Mouse (Mus musculus) lung, embryonic 15.5 days (tissue): ENCODE data around the gene Morn1. TPM values are rescaled to one million over a fixed set of nuclear protein-coding genes. Genes with fewer than 3 reads are reported as not detected.

Experiments
- ATAC-seq: fragments of 200-750 bp; cut with Nextera tagmentation; 2 replicates; pipeline ENCODE4 v1.8.0; 2017; ENCODE audit warnings: moderate number of reproducible peaks, borderline replicate concordance; ENCODE audit not compliant: low FRiP score, low TSS enrichment; ENCODE audit errors: extremely low read depth
- H3K27ac ChIP-seq: fragments of 300-500 bp; sonication (generic); 2 replicates; pipeline ENCODE4 v1.5.1; 2015; ENCODE audit warnings: moderate library complexity, mild to moderate bottlenecking, inconsistent platforms
- H3K27me3 ChIP-seq: fragments of 300-500 bp; sonication (generic); 2 replicates; pipeline ENCODE4 v1.6.1; 2015; ENCODE audit warnings: inconsistent platforms
- H3K36me3 ChIP-seq: fragments of 300-500 bp; sonication (generic); 2 replicates; pipeline ENCODE4 v1.6.1; 2015; ENCODE audit warnings: inconsistent platforms
- H3K4me1 ChIP-seq: fragments of 300-500 bp; sonication (generic); 2 replicates; pipeline ENCODE4 v1.6.1; 2015; ENCODE audit warnings: inconsistent platforms
- H3K4me2 ChIP-seq: fragments of 300-500 bp; sonication (generic); 2 replicates; pipeline ENCODE4 v1.6.1; 2015; ENCODE audit warnings: inconsistent platforms, mild to moderate bottlenecking, moderate library complexity
- H3K4me3 ChIP-seq: fragments of 300-500 bp; sonication (generic); 2 replicates; pipeline ENCODE4 v1.5.1; 2015; ENCODE audit warnings: mild to moderate bottlenecking, inconsistent platforms
- H3K9ac ChIP-seq: fragments of 300-500 bp; sonication (generic); 2 replicates; pipeline ENCODE4 v1.6.1; 2015; ENCODE audit warnings: inconsistent platforms
- H3K9me3 ChIP-seq: fragments of 300-500 bp; sonication (generic); 2 replicates; pipeline ENCODE4 v1.6.1; 2016; ENCODE audit warnings: inconsistent platforms
- WGBS: fragments of 180-500 bp; shearing (Covaris S2); methylation state at CpG from one replicate; pipeline ENCODE4 v1.1.7; 2015; 5-methylcytosine and 5-hydroxymethylcytosine counted together
- polyA plus RNA-seq: library from polyadenylated mRNA; unstranded; fragments of >200 nt; fragmentation: Nextera tagmentation; extraction: Ambion mirVana; gene quantifications from 2 replicates; pipeline ENCODE4 v1.2.1, GENCODE M21; 2015

The Morn1 gene
- polyA plus RNA-seq, 1 experiment from 2014 or later, result 7.7 TPM

- peaks cover 47% of the 10 kb centered on the region for H3K4me1 ChIP-seq
- peak overlapping the region; percentile 93 for H3K27ac ChIP-seq
- H3K9me3 ChIP-seq, result no peaks in the 10 kb centered on the region
- H3K36me3 ChIP-seq, result no peaks in the 10 kb centered on the region
- peak; percentile 20; the same call in 1 of the 2 replicates for ATAC-seq
- no peak overlapping the region for H3K4me3 ChIP-seq
- no peak overlapping the region; the same call in 1 of the 2 replicates for H3K9ac ChIP-seq
- H3K27me3 ChIP-seq, result no peaks in the 10 kb centered on the region
- WGBS, result 61% methylated on average over 6 of the region's 6 CpGs
- peak overlapping the region; percentile 40 for H3K4me2 ChIP-seq
Measured at GRCm38 (mm10) chr4:155121915-155122443, 35.6 kb downstream of the Morn1 start.

DNA sequence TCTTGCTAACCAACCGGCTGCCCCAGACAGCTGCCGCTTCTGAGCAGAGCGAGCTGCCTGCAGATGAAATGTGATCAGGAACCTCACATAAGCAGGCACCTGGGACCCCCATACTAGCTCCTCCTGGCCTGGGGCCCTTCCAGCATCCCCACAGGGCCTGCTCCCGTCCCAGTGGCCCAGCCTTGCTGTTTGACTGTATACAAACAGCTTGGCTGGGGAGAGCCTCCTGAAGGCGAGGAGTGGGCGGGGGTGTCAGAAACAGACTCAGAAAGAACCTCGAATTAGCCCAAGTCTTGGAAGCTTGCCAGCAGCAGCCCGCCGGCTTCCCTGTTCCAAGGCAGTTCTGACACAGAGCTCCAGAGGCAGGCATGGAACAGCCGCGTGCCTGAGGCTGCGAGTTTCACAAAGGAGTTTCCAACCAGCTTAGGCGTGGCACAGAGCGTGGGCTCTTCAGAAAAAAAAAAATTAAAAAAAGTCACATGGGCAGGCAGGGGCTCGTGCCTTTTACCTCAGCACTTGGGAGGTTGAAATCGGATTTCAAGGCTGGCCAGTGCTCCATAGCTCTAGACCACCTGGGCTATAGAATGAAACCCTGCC is 36.2 kb downstream of the Morn1 start:
- peak; percentile 81 for ATAC-seq
- H3K4me2 ChIP-seq, result peak overlapping the region; percentile 40
- no peaks in the 10 kb centered on the region for H3K36me3 ChIP-seq
- peaks cover 53% of the 10 kb centered on the region for H3K4me1 ChIP-seq
- H3K27me3 ChIP-seq, result no peaks in the 10 kb centered on the region
- H3K4me3 ChIP-seq, result no peak overlapping the region
- no peak overlapping the region; the same call in none of the 2 replicates for H3K9ac ChIP-seq
- 9% methylated on average over 16 of the region's 16 CpGs for whole genome bisulfite sequencing
- H3K27ac ChIP-seq, result peak overlapping the region; percentile 93
- no peaks in the 10 kb centered on the region for H3K9me3 ChIP-seq

DNA sequence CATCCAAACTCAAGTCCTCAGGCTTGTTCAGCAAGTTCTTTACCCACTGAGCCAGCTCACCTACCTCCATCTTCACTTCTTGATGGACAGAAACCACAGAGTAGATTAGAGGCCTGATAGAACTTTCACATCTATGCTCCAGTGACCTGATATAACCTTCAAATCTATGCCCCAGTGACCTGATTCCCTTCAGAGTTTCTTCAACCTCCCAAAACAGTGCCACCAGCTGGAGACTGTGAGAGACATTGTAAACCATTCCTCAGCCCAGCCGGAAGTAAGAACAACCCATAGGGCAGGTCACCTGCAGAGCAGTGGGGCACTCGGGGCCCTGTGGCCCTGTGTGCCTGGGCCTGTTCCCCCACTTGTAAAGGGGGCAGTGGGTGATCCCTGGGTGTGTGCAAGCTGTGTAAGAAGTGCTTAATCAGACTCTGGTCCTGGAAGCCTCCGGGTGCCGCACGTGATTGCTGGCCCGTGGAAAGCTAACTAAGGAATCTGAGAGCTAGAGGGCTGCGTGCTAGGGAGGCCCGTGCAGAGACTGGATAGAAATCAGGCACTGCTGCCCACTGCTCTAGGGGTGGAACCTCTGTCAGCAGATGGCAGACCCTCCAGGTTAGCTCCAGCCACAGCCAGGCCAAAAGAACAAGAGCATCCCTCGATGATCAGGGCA is 37.6 kb downstream of the Morn1 start:
- Histone ChIP-seq H3K27ac (0 out of 2 replicates have a peak overlapping the region, but pooled peaks have one; percentile 93), H3K9me3 (no peaks in the 10 kb centered on the region), H3K4me1 (peaks cover 54% of the 10 kb centered on the region), H3K4me2 (no peak overlapping the region), H3K9ac (no peak overlapping the region), H3K27me3 (no peaks in the 10 kb centered on the region), H3K36me3 (no peaks in the 10 kb centered on the region), H3K4me3 (no peak overlapping the region)
- WGBS, result 72% methylated on average over 9 of the region's 9 CpGs
- ATAC-seq, result no peak

GRCm38 (mm10) chr4:155125310-155125709 is 38.9 kb downstream of the Morn1 start:
- Histone ChIP-seq H3K27ac (no peak overlapping the region), H3K36me3 (no peaks in the 10 kb centered on the region), H3K27me3 (no peaks in the 10 kb centered on the region), H3K9me3 (no peaks in the 10 kb centered on the region), H3K4me1 (peaks cover 65% of the 10 kb centered on the region), H3K4me3 (no peak overlapping the region), H3K9ac (no peak overlapping the region), H3K4me2 (no peak overlapping the region)
- ATAC-seq, result no peak
- 26% methylated on average over 7 of the region's 7 CpGs for WGBS

DNA sequence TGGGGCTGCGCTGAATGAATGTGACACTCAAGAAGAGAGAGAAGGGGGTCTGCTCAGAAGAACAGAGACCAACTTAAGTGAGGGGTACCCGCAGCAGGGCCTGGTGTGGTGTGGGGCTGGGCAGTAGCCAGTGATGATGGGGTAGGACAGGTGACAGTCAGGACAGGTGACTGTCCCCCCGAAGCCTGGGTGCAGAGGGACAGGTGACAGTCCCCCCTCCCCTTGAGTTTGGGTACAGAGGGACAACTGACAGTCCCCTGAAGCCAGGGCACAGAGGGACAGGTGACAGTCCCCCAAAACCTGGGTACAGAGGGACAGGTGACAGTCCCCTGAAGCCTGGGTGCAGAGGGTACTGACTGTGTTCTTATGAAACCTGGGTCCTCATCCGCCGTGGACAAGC is 39.8 kb downstream of the Morn1 start:
- Histone ChIP-seq H3K9ac (no peak overlapping the region), H3K4me2 (no peak overlapping the region), H3K27ac (no peak overlapping the region), H3K9me3 (no peaks in the 10 kb centered on the region), H3K4me1 (peaks cover 69% of the 10 kb centered on the region), H3K36me3 (no peaks in the 10 kb centered on the region), H3K4me3 (no peak overlapping the region), H3K27me3 (no peaks in the 10 kb centered on the region)
- 72% methylated on average over 5 of the region's 5 CpGs for WGBS
- ATAC-seq, result no peak

DNA sequence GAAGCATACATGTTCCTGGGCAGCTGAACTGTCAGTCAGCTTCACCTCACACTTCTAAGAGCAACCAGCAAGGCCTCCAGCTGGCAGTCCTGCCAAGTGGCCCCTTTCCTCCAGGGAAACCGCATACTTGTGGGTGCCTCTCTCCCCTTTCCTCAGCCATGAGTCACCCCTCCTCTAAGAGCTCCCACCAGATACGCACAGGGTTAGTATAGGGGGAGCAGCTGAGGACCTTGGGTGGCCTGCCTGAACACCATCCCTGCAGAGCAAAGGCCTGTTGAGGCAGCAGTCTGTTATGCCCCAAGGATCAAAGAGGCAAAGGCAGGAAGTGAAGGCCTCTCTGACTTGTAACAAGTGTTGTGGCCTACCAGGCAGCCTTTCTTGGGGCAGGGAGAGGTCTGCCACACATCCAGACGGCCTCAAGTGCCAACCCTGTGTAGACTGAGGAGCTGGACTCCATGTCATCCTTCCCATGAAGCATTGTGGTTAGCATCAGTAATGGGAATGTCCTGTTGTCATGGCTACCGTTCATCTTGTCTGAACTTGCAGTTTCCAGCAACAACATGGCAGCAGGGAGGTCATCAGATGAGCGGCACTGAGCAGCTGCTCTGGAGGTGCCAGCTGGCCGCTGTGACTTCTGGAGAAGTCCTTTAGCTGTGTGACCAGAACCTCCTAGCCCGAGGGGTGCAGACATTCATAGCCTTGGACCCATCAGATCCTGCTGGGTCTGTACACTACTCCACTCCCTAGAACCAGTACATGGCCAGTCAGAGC is 40.4 kb downstream of the Morn1 start:
- Histone ChIP-seq H3K27me3 (no peaks in the 10 kb centered on the region), H3K4me1 (peaks cover 66% of the 10 kb centered on the region), H3K4me2 (no peak overlapping the region), H3K27ac (no peak overlapping the region), H3K4me3 (no peak overlapping the region), H3K36me3 (no peaks in the 10 kb centered on the region), H3K9ac (no peak overlapping the region), H3K9me3 (no peaks in the 10 kb centered on the region)
- 63% methylated on average over 7 of the region's 7 CpGs for WGBS
- ATAC-seq, result no peak

DNA sequence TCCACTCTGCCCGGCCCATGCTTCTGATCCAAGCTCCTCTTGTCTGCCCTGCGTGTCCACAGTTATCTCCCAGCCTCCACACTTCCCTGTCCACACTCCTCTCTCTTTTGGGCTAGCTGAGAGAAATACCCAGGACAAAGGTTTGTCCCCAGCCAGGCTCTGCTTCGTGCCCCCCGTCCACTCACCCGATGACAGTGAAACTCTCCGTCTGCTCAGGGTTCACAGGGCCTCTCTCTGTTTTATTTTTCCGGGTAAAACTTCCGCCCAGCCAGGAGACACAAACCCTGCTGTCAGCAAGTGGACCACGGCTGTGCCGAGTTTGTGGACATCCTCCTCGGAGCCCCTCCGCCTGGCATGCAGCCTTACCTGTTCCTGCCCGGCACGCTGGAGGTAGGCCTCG is 42.0 kb downstream of the Morn1 start:
- no peak for ATAC-seq
- Histone ChIP-seq H3K27ac (no peak overlapping the region), H3K9ac (no peak overlapping the region), H3K27me3 (no peaks in the 10 kb centered on the region), H3K4me2 (no peak overlapping the region), H3K4me3 (no peak overlapping the region), H3K36me3 (no peaks in the 10 kb centered on the region), H3K9me3 (no peaks in the 10 kb centered on the region), H3K4me1 (peaks cover 58% of the 10 kb centered on the region)
- 88% methylated on average over 15 of the region's 15 CpGs for WGBS

DNA sequence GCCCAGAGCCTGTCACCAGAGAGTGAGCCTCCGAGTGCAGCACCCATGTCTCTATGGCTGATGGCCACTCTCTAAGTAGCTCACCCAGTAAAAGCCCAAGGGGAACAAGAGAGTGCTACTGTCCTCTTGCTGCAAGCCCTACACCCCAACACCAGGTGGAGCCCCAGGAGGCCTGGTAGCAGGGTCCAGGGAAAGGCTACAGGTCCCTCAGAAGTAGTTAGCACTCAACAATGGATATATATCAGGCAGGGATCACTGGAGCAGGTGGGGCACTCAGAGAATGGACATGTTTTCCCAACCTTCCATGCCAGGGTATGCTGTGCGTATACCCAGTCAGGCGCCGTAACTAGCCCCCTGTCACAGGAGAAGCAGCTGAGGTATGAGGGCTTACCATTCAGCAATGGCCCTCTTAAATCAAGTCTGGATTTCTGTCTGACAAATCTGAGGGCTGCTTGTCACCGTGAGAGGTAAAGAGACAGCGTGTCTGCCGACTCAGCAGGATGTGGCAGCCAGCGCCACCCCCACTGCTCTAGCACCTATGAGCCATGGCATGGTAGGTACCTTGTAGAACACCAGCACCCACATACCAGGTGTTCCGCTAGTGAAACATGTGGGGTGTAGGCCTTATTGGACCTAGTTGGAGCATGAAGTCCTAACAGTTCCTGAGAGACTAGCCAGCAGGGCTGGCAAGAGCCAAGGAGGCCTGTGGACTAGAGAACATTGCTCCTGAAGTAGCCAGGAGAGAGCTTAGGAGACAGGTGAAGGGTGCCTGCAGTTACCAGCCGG is 42.9 kb downstream of the Morn1 start:
- Histone ChIP-seq H3K9me3 (no peaks in the 10 kb centered on the region), H3K36me3 (no peaks in the 10 kb centered on the region), H3K4me3 (no peak overlapping the region), H3K4me1 (peaks cover 65% of the 10 kb centered on the region), H3K9ac (no peak overlapping the region), H3K27ac (peak overlapping the region; percentile 78), H3K4me2 (no peak overlapping the region), H3K27me3 (no peaks in the 10 kb centered on the region)
- no peak for ATAC-seq
- 90% methylated on average over 10 of the region's 10 CpGs for WGBS

DNA sequence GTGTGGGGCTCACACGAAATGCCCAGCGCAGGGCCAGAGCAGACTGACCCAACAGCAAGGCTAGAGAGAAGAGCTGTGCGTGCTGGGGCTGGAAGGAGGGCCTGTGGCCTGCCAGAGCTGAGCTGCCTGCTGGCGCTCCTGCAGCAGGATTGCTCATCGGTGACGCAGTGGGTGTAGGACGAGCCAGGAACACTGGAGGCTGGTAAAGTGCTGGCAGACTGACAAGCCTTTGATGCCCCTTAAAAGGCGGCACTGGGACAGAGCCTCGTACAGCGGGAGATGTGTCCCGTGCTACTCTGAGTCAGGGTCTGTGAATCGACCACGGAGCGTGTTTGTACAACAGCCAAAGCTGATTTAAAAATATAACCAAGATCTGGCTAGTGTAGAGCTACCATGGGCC is 43.6 kb downstream of the Morn1 start:
- no peaks in the 10 kb centered on the region for H3K27me3 ChIP-seq
- H3K9ac ChIP-seq, result no peak overlapping the region; the same call in 1 of the 2 replicates
- no peak for ATAC-seq
- H3K36me3 ChIP-seq, result no peaks in the 10 kb centered on the region
- no peaks in the 10 kb centered on the region for H3K9me3 ChIP-seq
- peak overlapping the region; percentile 78 for H3K27ac ChIP-seq
- no peak overlapping the region for H3K4me2 ChIP-seq
- no peak overlapping the region for H3K4me3 ChIP-seq
- WGBS, result 45% methylated on average over 14 of the region's 14 CpGs
- H3K4me1 ChIP-seq, result peaks cover 67% of the 10 kb centered on the region

- H3K36me3 ChIP-seq, result no peaks in the 10 kb centered on the region
- no peak for ATAC-seq
- peak overlapping the region; percentile 78 for H3K27ac ChIP-seq
- H3K4me1 ChIP-seq, result peaks cover 67% of the 10 kb centered on the region
- H3K27me3 ChIP-seq, result no peaks in the 10 kb centered on the region
- 53% methylated on average over 7 of the region's 7 CpGs for WGBS
- no peak overlapping the region for H3K4me2 ChIP-seq
- no peak overlapping the region; the same call in 1 of the 2 replicates for H3K9ac ChIP-seq
- H3K9me3 ChIP-seq, result no peaks in the 10 kb centered on the region
- H3K4me3 ChIP-seq, result no peak overlapping the region
Measured at GRCm38 (mm10) chr4:155130616-155131015, 44.2 kb downstream of the Morn1 start.

GRCm38 (mm10) chr4:155133188-155133587 is 46.8 kb downstream of the Morn1 start:
- H3K27ac ChIP-seq, result peak overlapping the region; percentile 83
- H3K9ac ChIP-seq, result no peak overlapping the region
- peaks cover 56% of the 10 kb centered on the region for H3K4me1 ChIP-seq
- 38% methylated on average over 3 of the region's 3 CpGs for WGBS
- H3K4me2 ChIP-seq, result no peak overlapping the region
- ATAC-seq, result no peak
- no peaks in the 10 kb centered on the region for H3K9me3 ChIP-seq
- H3K36me3 ChIP-seq, result no peaks in the 10 kb centered on the region
- no peak overlapping the region for H3K4me3 ChIP-seq
- no peaks in the 10 kb centered on the region for H3K27me3 ChIP-seq
